Mouse (Mus musculus): ENCODE data around the gene Rab3c. TPM values are rescaled to one million over a fixed set of nuclear protein-coding genes. Genes with fewer than 3 reads are reported as not detected.

The Rab3c gene
- total RNA-seq, 2 experiments from 2014 or later: not detected

- ATAC-seq (replicated peaks; ENCODE audit: low FRiP score, poor library complexity, severe bottlenecking): no peak
Observed at GRCm38 (mm10) chr13:110114870-110115645, 165.7 kb downstream of the Rab3c start.

- ATAC-seq (replicated peaks; ENCODE audit: low FRiP score, poor library complexity, severe bottlenecking): no peak
Observed at GRCm38 (mm10) chr13:110113711-110114110, 167.1 kb downstream of the Rab3c start.

DNA sequence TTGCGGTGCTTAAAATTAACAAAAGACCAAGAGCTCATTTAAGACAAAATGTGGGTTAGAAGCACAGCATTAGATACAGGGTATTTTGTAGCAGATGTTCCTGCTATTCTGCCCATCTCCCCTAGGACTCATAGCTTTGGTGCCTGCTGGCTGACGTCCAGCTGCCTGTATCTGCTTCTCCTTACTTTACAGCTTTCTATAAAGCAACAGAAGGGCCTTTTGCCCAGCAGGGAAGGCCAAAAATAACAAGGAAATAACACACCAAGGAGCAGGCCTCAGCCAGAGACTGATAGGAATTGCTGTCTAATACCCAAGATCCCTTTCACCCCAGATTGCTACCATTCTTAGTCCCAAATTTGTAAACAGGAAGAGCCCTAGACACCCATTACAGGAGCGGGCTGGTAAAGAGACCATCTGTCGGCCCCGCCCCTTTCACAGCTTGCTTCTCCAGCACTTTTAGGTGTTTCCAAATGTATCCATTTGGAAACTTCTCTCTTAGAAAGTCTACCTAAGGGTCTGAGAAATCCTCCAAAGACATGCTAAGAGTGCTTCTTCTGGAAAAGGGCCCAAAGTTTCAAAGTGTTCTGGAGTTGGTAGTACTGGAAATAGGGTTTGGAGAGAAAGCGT is 183.3 kb downstream of the Rab3c start:
- no peak for ATAC-seq (replicated peaks; ENCODE audit: low FRiP score, poor library complexity, severe bottlenecking)

GRCm38 (mm10) chr13:110094998-110095397 is 185.8 kb downstream of the Rab3c start:
- ATAC-seq (replicated peaks; ENCODE audit: low FRiP score, poor library complexity, severe bottlenecking): no peak

DNA sequence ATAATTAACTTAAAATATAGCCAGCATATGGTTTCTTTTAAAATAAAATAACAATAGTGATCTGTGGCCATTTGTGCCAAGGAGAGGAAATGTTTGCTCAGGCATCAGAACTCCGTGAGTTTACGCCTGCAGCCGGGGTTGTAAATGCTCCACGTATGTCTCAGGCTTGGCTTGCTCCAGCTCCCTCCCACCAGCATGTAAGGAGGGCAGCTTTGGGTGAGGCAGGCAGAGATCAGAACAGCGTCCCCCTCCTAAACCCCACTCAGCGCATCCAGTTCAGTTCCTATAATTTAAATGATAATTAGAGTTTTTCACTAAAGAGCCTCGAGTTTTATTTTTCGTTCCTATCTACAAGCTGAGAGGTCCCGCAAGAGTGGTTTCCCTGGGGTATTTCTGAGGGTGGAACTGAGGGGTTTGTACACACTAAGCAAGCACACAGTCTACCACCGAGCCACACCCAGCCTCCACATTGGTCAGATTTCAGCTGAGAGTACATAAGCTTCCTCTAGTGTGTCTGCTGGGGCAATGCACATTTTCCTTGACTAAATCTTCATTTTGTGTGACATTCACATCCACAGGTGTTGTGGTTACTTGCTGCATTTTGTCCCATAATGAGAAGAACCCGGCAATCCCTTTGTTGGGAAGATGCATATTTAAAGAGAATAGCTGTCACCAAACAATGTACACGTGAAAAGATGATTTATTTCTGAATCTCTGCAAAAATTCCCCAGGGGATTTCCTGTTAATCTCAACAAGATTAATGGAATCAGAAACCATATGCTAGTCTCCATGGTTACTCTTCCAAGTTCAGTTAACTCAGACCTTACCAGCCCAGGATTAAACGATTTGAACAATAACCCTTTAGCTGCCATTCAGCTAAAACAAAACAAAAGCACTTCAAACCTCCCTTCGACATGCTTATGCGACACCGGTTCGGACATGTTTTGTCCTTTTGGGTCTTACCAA is 186.8 kb downstream of the Rab3c start:
- ATAC-seq (replicated peaks; ENCODE audit: low FRiP score, poor library complexity, severe bottlenecking): no peak

DNA sequence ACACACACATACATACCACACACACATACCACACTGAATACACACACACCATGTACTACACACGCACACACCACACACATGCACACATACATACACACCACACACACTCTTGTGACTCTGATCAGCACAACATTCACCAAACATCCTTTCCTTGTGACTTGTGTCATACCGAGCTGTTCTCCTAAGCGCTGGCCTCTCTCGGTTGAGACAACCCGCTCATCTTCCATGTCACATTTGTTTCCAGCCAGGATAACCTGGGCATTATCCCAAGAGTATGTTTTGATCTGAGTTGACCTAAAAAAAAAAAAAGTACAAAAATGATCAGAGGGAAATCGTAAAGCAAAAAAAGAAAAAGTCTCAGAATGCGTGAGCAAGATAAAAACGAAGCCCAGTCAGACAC is 196.8 kb downstream of the Rab3c start:
- ATAC-seq (replicated peaks; ENCODE audit: low FRiP score, poor library complexity, severe bottlenecking): no peak

DNA sequence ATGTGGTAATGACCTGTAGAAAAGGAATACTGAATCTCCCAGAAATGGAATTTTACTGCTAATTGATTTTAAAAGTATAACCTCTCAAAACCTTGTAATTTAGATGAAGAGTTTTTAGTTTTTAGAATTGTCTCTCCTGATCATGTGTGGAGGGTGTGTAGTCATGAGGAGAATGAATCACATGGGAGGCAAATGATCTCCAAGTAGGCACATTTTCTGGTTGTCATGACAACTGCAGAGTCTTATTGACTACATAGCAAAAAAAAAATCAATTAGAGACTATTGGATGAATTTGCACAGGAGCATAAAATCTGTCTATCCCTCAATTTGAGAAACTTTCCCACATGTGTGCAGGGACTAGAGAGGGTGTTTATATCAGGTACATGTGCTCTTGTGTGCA is 199.6 kb downstream of the Rab3c start:
- no peak for ATAC-seq (replicated peaks; ENCODE audit: low FRiP score, poor library complexity, severe bottlenecking)

- ATAC-seq (replicated peaks; ENCODE audit: low FRiP score, poor library complexity, severe bottlenecking): no peak
Observed at GRCm38 (mm10) chr13:110075587-110075986, 205.2 kb downstream of the Rab3c start.

GRCm38 (mm10) chr13:110074180-110074579 is 206.6 kb downstream of the Rab3c start:
- ATAC-seq (replicated peaks; ENCODE audit: low FRiP score, poor library complexity, severe bottlenecking): no peak

DNA sequence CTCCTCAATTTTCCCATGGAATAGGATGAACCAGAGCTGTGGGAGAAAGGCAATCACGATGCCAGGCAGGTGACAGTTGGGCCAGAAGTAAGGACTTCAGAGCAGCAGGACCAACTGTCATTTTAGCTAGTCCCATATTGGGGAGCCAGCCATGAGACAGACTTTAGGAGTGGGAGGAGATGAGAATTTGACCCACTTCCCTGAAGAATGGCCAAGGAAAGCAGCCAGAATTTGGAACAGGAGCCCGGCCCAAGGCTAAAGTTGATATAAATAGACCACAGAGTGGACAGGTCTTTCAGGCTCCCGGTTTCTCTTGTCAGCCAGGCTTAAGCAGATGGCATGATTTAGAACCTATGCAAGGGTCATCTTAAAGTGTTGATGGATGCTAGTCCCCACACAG is 213.6 kb downstream of the Rab3c start:
- no peak for ATAC-seq (replicated peaks; ENCODE audit: low FRiP score, poor library complexity, severe bottlenecking)

- ATAC-seq (replicated peaks; ENCODE audit: low FRiP score, poor library complexity, severe bottlenecking): no peak
Observed at GRCm38 (mm10) chr13:110066674-110067073, 214.1 kb downstream of the Rab3c start.

GRCm38 (mm10) chr13:110062835-110063411 is 217.9 kb downstream of the Rab3c start:
- ATAC-seq (replicated peaks; ENCODE audit: low FRiP score, poor library complexity, severe bottlenecking): peak; percentile 73

GRCm38 (mm10) chr13:110062288-110062687 is 218.5 kb downstream of the Rab3c start:
- ATAC-seq (replicated peaks; ENCODE audit: low FRiP score, poor library complexity, severe bottlenecking): no peak

- ATAC-seq (replicated peaks; ENCODE audit: low FRiP score, poor library complexity, severe bottlenecking): no peak
Observed at GRCm38 (mm10) chr13:110054538-110054937, 226.3 kb downstream of the Rab3c start.

DNA sequence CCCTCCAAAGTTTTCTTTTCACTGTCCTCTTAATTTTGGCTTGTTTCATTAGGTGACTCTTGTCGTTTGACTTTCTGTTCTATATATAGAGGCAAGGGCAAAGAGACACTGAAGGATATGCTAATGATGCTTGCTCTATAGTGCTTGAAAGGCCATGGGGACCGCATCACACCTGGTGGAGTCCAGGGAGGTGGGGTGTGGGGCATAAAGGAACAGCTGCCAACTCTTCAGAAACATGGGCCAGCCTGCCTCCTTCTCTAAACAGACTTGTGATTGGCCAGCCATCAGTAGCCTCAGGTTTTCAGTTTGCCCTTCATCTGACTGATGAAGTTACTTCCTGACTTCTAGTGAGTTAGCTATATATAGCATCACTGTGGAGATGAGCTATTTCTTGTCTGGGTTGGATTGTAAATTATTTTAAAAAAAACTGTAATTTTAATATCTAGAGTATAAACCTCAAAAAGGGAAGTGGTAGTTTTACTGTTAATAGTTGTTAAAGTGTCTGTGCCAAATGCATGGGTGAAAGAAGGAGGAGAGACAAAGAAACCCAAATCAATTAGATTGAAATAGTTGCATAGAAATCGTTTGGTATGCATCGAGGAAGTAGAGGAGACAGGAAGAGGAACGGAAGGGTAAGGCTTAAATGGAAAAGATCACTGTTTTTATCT is 231.9 kb downstream of the Rab3c start:
- no peak for ATAC-seq (replicated peaks; ENCODE audit: low FRiP score, poor library complexity, severe bottlenecking)

- ATAC-seq (replicated peaks; ENCODE audit: low FRiP score, poor library complexity, severe bottlenecking): no peak
Observed at GRCm38 (mm10) chr13:110044418-110044817, 236.4 kb downstream of the Rab3c start.

GRCm38 (mm10) chr13:110039779-110040498 is 240.9 kb downstream of the Rab3c start:
- ATAC-seq (replicated peaks; ENCODE audit: low FRiP score, poor library complexity, severe bottlenecking): no peak

DNA sequence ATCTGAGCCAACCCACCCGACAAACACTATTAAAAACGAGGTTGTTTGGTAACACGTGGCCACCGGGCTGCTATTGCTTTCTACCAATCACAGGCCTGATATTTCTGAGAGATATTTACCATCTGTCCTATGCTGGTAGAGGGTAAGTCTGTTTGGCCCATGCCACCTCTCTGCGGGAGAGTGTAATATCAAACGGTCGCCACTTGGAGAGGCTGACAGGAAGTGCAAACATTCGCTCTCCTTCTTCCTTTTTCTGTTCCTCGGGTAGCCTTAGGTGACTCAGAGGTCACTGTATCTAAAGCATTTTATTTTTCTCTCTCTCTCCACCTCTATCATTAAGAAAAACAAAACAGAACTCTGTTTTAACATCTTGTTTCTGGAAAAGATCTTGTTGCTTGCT is 241.6 kb downstream of the Rab3c start:
- no peak for ATAC-seq (replicated peaks; ENCODE audit: low FRiP score, poor library complexity, severe bottlenecking)

- no peak for ATAC-seq (replicated peaks; ENCODE audit: low FRiP score, poor library complexity, severe bottlenecking)
Observed at GRCm38 (mm10) chr13:110038521-110038920, 242.3 kb downstream of the Rab3c start.

Data from erythroblast, adult 5-6 weeks (primary cell).